Mouse (Mus musculus) spleen, adult 2 months (tissue): ENCODE results near the gene Vwa8.

Experiments used
- CTCF ChIP-seq: fragments of 200-500 bp; IDR thresholded peaks from 2 replicates; pipeline ENCODE4 v1.5.1; 2011; ENCODE audit warnings: mild to moderate bottlenecking, inconsistent platforms; ENCODE audit not compliant: insufficient read depth, insufficient read length, insufficient replicate concordance; ENCODE audit errors: extremely low read depth
- POLR2A ChIP-seq: fragments of 200-500 bp; IDR thresholded peaks from 2 replicates; pipeline ENCODE4 v1.6.1; 2011; ENCODE audit warnings: low read depth, low read length, inconsistent platforms

- no peak for TF ChIP-seq CTCF
- TF ChIP-seq POLR2A, result no peak
Observed at GRCm38 (mm10) chr14:79183261-79183660, 334.4 kb downstream of the Vwa8 start.
